Comparison of ENCODE assay signal across 8 mouse cellular contexts in genomic region chr1:118825467-118826219, GRCm38 (mm10).
A peak's percentile ranks its signal among the peaks of the same experiment; 100 is the strongest.
DNase-seq lines count a peak whose midpoint lies in the region; ATAC-seq lines count a peak whose summit lies in the region.

No protein-coding gene starts in this region.

- no peaks in the 10 kb centered on the region for H3K27me3 ChIP-seq in embryonic facial prominence, embryonic 12.5 days
- H3K27me3 ChIP-seq in embryonic facial prominence, embryonic 10.5 days (replicated peaks; ENCODE audit: low read depth, poor library complexity, severe bottlenecking), result no peaks in the 10 kb centered on the region
- H3K27me3 ChIP-seq in midbrain, embryonic 15.5 days (replicated peaks), result no peaks in the 10 kb centered on the region
- no peaks in the 10 kb centered on the region for H3K27me3 ChIP-seq in midbrain, embryonic 14.5 days (ENCODE audit: control insufficient read depth, insufficient read depth, low read length)
- no peaks in the 10 kb centered on the region for H3K27me3 ChIP-seq in neural tube, embryonic 13.5 days

- intact Hi-C loops in heart, postnatal 10 days (cut with DNase I), result no loop called here

- no peak overlapping the region for H3K4me2 ChIP-seq in embryonic facial prominence, embryonic 12.5 days (replicated peaks)
- H3K4me2 ChIP-seq in midbrain, embryonic 15.5 days, result no peak overlapping the region
- H3K4me2 ChIP-seq in midbrain, embryonic 14.5 days (ENCODE audit: low read length), result no peak overlapping the region
- peak overlapping the region; percentile 43 for H3K4me2 ChIP-seq in neural tube, embryonic 13.5 days

- 69% methylated on average over 31 of the region's 31 CpGs for WGBS in embryonic facial prominence, embryonic 12.5 days
- 82% methylated on average over 31 of the region's 31 CpGs for WGBS in embryonic facial prominence, embryonic 10.5 days
- 70% methylated on average over 31 of the region's 31 CpGs for WGBS in midbrain, embryonic 15.5 days
- 76% methylated on average over 31 of the region's 31 CpGs for WGBS in midbrain, embryonic 14.5 days
- 10% methylated on average over 31 of the region's 31 CpGs for WGBS in neural tube, embryonic 13.5 days

- H3K27ac ChIP-seq in embryonic facial prominence, embryonic 12.5 days, result no peak overlapping the region
- H3K27ac ChIP-seq in embryonic facial prominence, embryonic 10.5 days (replicated peaks), result no peak overlapping the region
- H3K27ac ChIP-seq in midbrain, embryonic 15.5 days, result no peak overlapping the region
- H3K27ac ChIP-seq in midbrain, embryonic 14.5 days (replicated peaks; ENCODE audit: low read depth, low read length), result no peak overlapping the region
- peak overlapping the region; percentile 7; the same call in 1 of the 2 replicates for H3K27ac ChIP-seq in neural tube, embryonic 13.5 days (replicated peaks)

- 0 out of 2 replicates have a peak, but pooled peaks have one; percentile 42 for ATAC-seq in embryonic facial prominence, embryonic 12.5 days (ENCODE audit: insufficient number of reproducible peaks, insufficient read depth, low FRiP score, low TSS enrichment)
- 0 out of 2 replicates have a peak, but pooled peaks have one; percentile 17 for ATAC-seq in midbrain, embryonic 15.5 days (replicated peaks)
- ATAC-seq in midbrain, embryonic 14.5 days (ENCODE audit: low FRiP score, low TSS enrichment), result no peak
- ATAC-seq in neural tube, embryonic 13.5 days (ENCODE audit: low read depth), result peak; percentile 89

- H3K4me1 ChIP-seq in embryonic facial prominence, embryonic 12.5 days, result no peaks in the 10 kb centered on the region
- H3K4me1 ChIP-seq in embryonic facial prominence, embryonic 10.5 days, result peaks cover 9% of the 10 kb centered on the region; the same call in 1 of the 2 replicates
- no peaks in the 10 kb centered on the region for H3K4me1 ChIP-seq in midbrain, embryonic 15.5 days
- no peaks in the 10 kb centered on the region for H3K4me1 ChIP-seq in midbrain, embryonic 14.5 days (ENCODE audit: control insufficient read depth, insufficient read depth, low read length)
- peaks cover 21% of the 10 kb centered on the region for H3K4me1 ChIP-seq in neural tube, embryonic 13.5 days (replicated peaks)

- H3K9ac ChIP-seq in embryonic facial prominence, embryonic 12.5 days, result no peak overlapping the region
- no peak overlapping the region for H3K9ac ChIP-seq in midbrain, embryonic 15.5 days
- no peak overlapping the region for H3K9ac ChIP-seq in midbrain, embryonic 14.5 days (replicated peaks; ENCODE audit: low read length)
- H3K9ac ChIP-seq in neural tube, embryonic 13.5 days, result 0 out of 2 replicates have a peak overlapping the region, but pooled peaks have one; percentile 9

- no peak for DNase-seq in embryonic facial prominence, embryonic 10.5 days (ENCODE audit: low spot score)
- DNase-seq in midbrain, embryonic 14.5 days, result no peak
- DNase-seq in heart, postnatal 10 days, result peak; percentile 34 to 45
- DNase-seq in spleen, postnatal 10 days (ENCODE audit: low spot score in 2 of 2), result no peak
- no peak for DNase-seq in cerebellum, adult 9-11 months

- H3K9me3 ChIP-seq in embryonic facial prominence, embryonic 12.5 days, result peaks cover 5% of the 10 kb centered on the region; the same call in 1 of the 2 replicates
- no peaks in the 10 kb centered on the region for H3K9me3 ChIP-seq in embryonic facial prominence, embryonic 10.5 days
- H3K9me3 ChIP-seq in midbrain, embryonic 15.5 days, result no peaks in the 10 kb centered on the region
- H3K9me3 ChIP-seq in midbrain, embryonic 14.5 days (ENCODE audit: control insufficient read depth, low read length), result no peaks in the 10 kb centered on the region
- no peaks in the 10 kb centered on the region for H3K9me3 ChIP-seq in neural tube, embryonic 13.5 days

- no peaks in the 10 kb centered on the region for H3K36me3 ChIP-seq in embryonic facial prominence, embryonic 12.5 days
- no peaks in the 10 kb centered on the region for H3K36me3 ChIP-seq in embryonic facial prominence, embryonic 10.5 days (replicated peaks)
- H3K36me3 ChIP-seq in midbrain, embryonic 15.5 days (replicated peaks), result no peaks in the 10 kb centered on the region
- no peaks in the 10 kb centered on the region for H3K36me3 ChIP-seq in midbrain, embryonic 14.5 days (ENCODE audit: control insufficient read depth, insufficient read depth, low read length)
- no peaks in the 10 kb centered on the region for H3K36me3 ChIP-seq in neural tube, embryonic 13.5 days

- no peak overlapping the region for H3K4me3 ChIP-seq in embryonic facial prominence, embryonic 12.5 days
- H3K4me3 ChIP-seq in embryonic facial prominence, embryonic 10.5 days, result no peak overlapping the region
- H3K4me3 ChIP-seq in midbrain, embryonic 15.5 days, result no peak overlapping the region
- no peak overlapping the region for H3K4me3 ChIP-seq in midbrain, embryonic 14.5 days (replicated peaks; ENCODE audit: low read depth, low read length)
- H3K4me3 ChIP-seq in neural tube, embryonic 13.5 days, result peak overlapping the region; percentile 3; the same call in 1 of the 2 replicates

Comparison
In these comparisons a context has a peak if more than half of its experiments do, and no peak if none do; other contexts are left out.
1. DNase-seq: peak in heart, postnatal 10 days (2 of 2); none in embryonic facial prominence, embryonic 10.5 days (single experiment), midbrain, embryonic 14.5 days (single experiment), spleen, postnatal 10 days (0 of 2) and cerebellum, adult 9-11 months (single experiment).